Mouse (Mus musculus) midbrain, postnatal 0 days (tissue): ENCODE measurements around the gene Kifc1. TPM values are rescaled to one million over a fixed set of nuclear protein-coding genes. Genes with fewer than 3 reads are reported as not detected.
"Not testable (repeated sequence)": the region's sequence is repeated elsewhere in the genome, so short reads cannot be mapped to it uniquely, and the experiment has no call there.

Source experiments
- ATAC-seq: fragments of 200-750 bp; cut with Nextera tagmentation; 2 replicates; pipeline ENCODE4 v1.8.0; 2017; ENCODE audit warnings: moderate number of reproducible peaks, mild to moderate bottlenecking, moderate TSS enrichment, moderate library complexity; ENCODE audit not compliant: low FRiP score
- DNase-seq: peaks from one replicate; pipeline ENCODE4 v3.0.0-alpha.2; 2015; ENCODE audit warnings: low spot score
- H3K27ac ChIP-seq: fragments of 300-500 bp; sonication (generic); 2 replicates; pipeline ENCODE4 v1.5.1; 2014; ENCODE audit warnings: low read depth, mild to moderate bottlenecking, low read length, mixed read lengths
- H3K27me3 ChIP-seq: fragments of 300-500 bp; sonication (generic); 2 replicates; pipeline ENCODE4 v1.6.1; 2014; ENCODE audit warnings: low read length, control low read depth, mixed read lengths; ENCODE audit not compliant: insufficient read depth
- H3K36me3 ChIP-seq: fragments of 300-500 bp; sonication (generic); 2 replicates; pipeline ENCODE4 v1.6.1; 2014; ENCODE audit warnings: low read length, control low read depth, mixed read lengths; ENCODE audit not compliant: insufficient read depth
- H3K4me1 ChIP-seq: fragments of 300-500 bp; sonication (generic); 2 replicates; pipeline ENCODE4 v1.6.1; 2014; ENCODE audit warnings: mild to moderate bottlenecking, control low read depth, antibody characterized with exemption, low read length, mixed read lengths; ENCODE audit not compliant: insufficient read depth
- H3K4me2 ChIP-seq: fragments of 300-500 bp; sonication (generic); 2 replicates; pipeline ENCODE4 v1.6.1; 2014; ENCODE audit warnings: low read depth, mild to moderate bottlenecking, low read length, mixed read lengths; ENCODE audit not compliant: poor library complexity, severe bottlenecking
- H3K4me3 ChIP-seq: fragments of 300-500 bp; sonication (generic); 2 replicates; pipeline ENCODE4 v1.5.1; 2014; ENCODE audit warnings: low read depth, mild to moderate bottlenecking, low read length, moderate library complexity
- H3K9ac ChIP-seq: fragments of 300-500 bp; sonication (generic); replicated peaks from 2 replicates; pipeline ENCODE4 v1.6.1; 2014; ENCODE audit warnings: mild to moderate bottlenecking, low read length, moderate library complexity, mixed read lengths; ENCODE audit not compliant: poor library complexity, severe bottlenecking
- H3K9me3 ChIP-seq: fragments of 300-500 bp; sonication (generic); 2 replicates; pipeline ENCODE4 v1.6.1; 2016; ENCODE audit warnings: low read length, control low read depth
- CTCF ChIP-seq: IDR thresholded peaks from 2 replicates; pipeline ENCODE4 v1.5.1; 2016; ENCODE audit warnings: antibody characterized with exemption, mild to moderate bottlenecking
- WGBS: fragments of 180-500 bp; shearing (Covaris S2); extraction: QIAGEN DNeasy Blood & Tissue Kit; methylation state at CpG from one replicate; pipeline ENCODE4 v1.1.7; 2014; 5-methylcytosine and 5-hydroxymethylcytosine counted together
- polyA plus RNA-seq: library from polyadenylated mRNA; unstranded; fragments of >200 nt; fragmentation: Nextera tagmentation; extraction: Ambion mirVana; gene quantifications from 2 replicates; pipeline ENCODE4 v1.2.1, GENCODE M21; 2015
- total RNA-seq: library from RNA; depleted of rRNA; stranded (reverse); fragments of >200 nt; gene quantifications from 2 replicates; pipeline ENCODE4 v1.2.3, GENCODE M21; 2014

Gene Kifc1
- total and polyA plus RNA-seq, 2 experiments from 2014 or later = 1.4 to 4.3 TPM

DNA sequence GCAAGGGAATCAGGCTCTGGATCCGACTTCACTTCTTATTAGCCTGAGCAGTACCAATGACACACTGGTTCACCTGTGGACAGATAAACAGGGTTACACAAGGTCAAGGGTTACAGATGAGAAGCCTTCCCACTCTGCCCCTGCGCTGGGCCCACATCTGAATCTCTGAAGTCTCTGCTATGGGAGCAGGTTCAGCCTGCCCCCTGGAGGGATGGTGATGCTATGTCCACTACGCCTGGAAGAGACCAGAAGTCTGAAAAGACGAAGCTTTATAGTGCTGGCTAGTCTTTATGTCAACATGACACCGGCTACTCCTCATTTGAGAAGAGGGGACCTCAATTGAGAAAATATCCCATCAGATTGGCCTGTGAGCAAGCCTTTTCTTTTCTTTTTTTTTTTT, 14.7 kb downstream of the Kifc1 start:
- 81% methylated on average over 5 of the region's 5 CpGs for WGBS
- not testable (repeated sequence) for H3K27me3 ChIP-seq, H3K36me3 ChIP-seq, H3K27ac ChIP-seq, H3K9me3 ChIP-seq, H3K4me3 ChIP-seq, H3K4me2 ChIP-seq, H3K4me1 ChIP-seq, DNase-seq, ATAC-seq, H3K9ac ChIP-seq
- peak; percentile 18; the same call in 1 of the 2 replicates for TF ChIP-seq CTCF

DNA sequence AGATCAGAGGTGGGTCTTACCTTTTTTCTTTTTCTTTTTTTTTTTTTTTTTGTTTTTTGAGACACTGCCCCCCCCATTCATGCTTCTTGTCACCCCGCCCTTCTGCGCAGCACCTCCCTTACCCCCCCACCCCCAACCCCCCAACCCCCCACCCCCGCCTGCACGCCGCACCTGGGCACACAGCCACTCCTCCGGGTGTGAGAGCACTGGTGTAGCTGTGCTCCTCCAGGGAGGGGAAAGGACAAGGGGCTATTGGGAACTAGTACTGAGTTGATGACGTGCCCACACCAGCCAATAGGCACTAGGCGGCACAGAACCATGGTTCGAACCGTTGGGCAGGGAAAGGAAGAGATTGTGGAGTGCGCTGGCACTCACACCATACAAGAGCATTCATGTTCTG, 16.1 kb downstream of the Kifc1 start:
- no peak for TF ChIP-seq CTCF
- H3K9me3 ChIP-seq = no peaks in the 10 kb centered on the region
- no peak overlapping the region for H3K4me2 ChIP-seq
- H3K4me3 ChIP-seq = no peak overlapping the region
- no peak overlapping the region for H3K27ac ChIP-seq
- no peak for ATAC-seq
- DNase-seq = no peak
- WGBS = 93% methylated on average over 9 of the region's 11 CpGs
- H3K4me1 ChIP-seq = no peaks in the 10 kb centered on the region
- H3K27me3 ChIP-seq = no peaks in the 10 kb centered on the region
- no peak overlapping the region for H3K9ac ChIP-seq
- H3K36me3 ChIP-seq = no peaks in the 10 kb centered on the region

- not testable (repeated sequence) for H3K4me1 ChIP-seq, H3K4me2 ChIP-seq, H3K4me3 ChIP-seq, H3K27me3 ChIP-seq, H3K27ac ChIP-seq, ATAC-seq, H3K36me3 ChIP-seq, H3K9me3 ChIP-seq, DNase-seq, H3K9ac ChIP-seq
- 74% methylated on average over 3 of the region's 12 CpGs for WGBS
Observed at GRCm38 (mm10) chr17:33873537-33873936, 16.9 kb downstream of the Kifc1 start, which contains the start of gene Gm7029. Gm7029 (plus strand) TSS chr17:33873837.

GRCm38 (mm10) chr17:33865330-33866030, 25.0 kb downstream of the Kifc1 start:
- no peak overlapping the region for H3K27ac ChIP-seq
- no peaks in the 10 kb centered on the region for H3K9me3 ChIP-seq
- H3K4me1 ChIP-seq = no peaks in the 10 kb centered on the region
- WGBS = 33% methylated on average over 9 of the region's 9 CpGs
- H3K9ac ChIP-seq = no peak overlapping the region
- ATAC-seq = no peak
- no peaks in the 10 kb centered on the region for H3K36me3 ChIP-seq
- peak; percentile 44 for TF ChIP-seq CTCF
- no peaks in the 10 kb centered on the region for H3K27me3 ChIP-seq
- DNase-seq = peak; percentile 15
- no peak overlapping the region for H3K4me3 ChIP-seq
- H3K4me2 ChIP-seq = no peak overlapping the region

- H3K27me3 ChIP-seq = no peaks in the 10 kb centered on the region
- no peak for TF ChIP-seq CTCF
- DNase-seq = no peak
- no peak overlapping the region for H3K4me2 ChIP-seq
- H3K4me1 ChIP-seq = no peaks in the 10 kb centered on the region
- no peak overlapping the region for H3K9ac ChIP-seq
- no peaks in the 10 kb centered on the region for H3K36me3 ChIP-seq
- no peak overlapping the region for H3K4me3 ChIP-seq
- H3K27ac ChIP-seq = no peak overlapping the region
- no peak for ATAC-seq
- WGBS = 64% methylated on average over 4 of the region's 4 CpGs
- H3K9me3 ChIP-seq = no peaks in the 10 kb centered on the region
Observed at GRCm38 (mm10) chr17:33857816-33858215, 32.6 kb downstream of the Kifc1 start.

DNA sequence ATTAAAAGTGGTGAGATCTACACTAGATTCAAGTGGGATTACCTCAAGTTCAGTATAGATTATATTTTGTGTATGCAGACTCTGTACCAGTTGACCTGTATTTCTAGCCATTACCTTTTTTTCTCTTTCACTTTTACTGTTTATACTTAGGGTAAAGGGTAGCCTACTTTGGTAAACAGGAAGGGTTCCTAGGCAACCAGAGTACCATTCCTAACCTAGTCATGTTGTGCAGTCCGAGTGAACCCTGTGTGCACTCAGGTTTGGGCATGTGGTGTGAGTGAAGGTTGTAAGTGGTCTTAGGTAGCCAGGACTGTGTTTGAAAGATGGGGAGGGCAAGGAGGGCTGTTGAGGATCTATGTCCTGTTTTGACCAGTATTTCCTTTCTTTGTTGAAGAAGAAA, 39.1 kb downstream of the Kifc1 start:
- Histone ChIP-seq H3K27ac (no peak overlapping the region), H3K36me3 (peaks cover 14% of the 10 kb centered on the region), H3K9ac (no peak overlapping the region), H3K4me3 (no peak overlapping the region), H3K4me1 (no peaks in the 10 kb centered on the region), H3K4me2 (no peak overlapping the region), H3K27me3 (no peaks in the 10 kb centered on the region), H3K9me3 (no peaks in the 10 kb centered on the region)
- no peak for TF ChIP-seq CTCF
- WGBS = 86% methylated on average over 1 of the region's 1 CpGs
- no peak for ATAC-seq
- no peak for DNase-seq
